Mouse (Mus musculus) limb, embryonic 13.5 days (tissue): ENCODE results near the gene BC053393. TPM values are rescaled to one million over a fixed set of nuclear protein-coding genes. Genes with fewer than 3 reads are reported as not detected.
"Not testable (repeated sequence)": the region's sequence is repeated elsewhere in the genome, so short reads cannot be mapped to it uniquely, and the experiment has no call there.

Source experiments
- ATAC-seq: fragments of 200-750 bp; cut with Nextera tagmentation; 2 replicates; pipeline ENCODE4 v1.8.0; 2017; ENCODE audit warnings: low read depth, moderate number of reproducible peaks, moderate TSS enrichment; ENCODE audit not compliant: low FRiP score
- H3K27ac ChIP-seq: fragments of 300-500 bp; sonication (generic); 2 replicates; pipeline ENCODE4 v1.5.1; 2015; ENCODE audit warnings: inconsistent platforms, mild to moderate bottlenecking, moderate library complexity
- H3K27me3 ChIP-seq: fragments of 300-500 bp; sonication (generic); 2 replicates; pipeline ENCODE4 v1.6.1; 2015; ENCODE audit warnings: mild to moderate bottlenecking, inconsistent platforms
- H3K36me3 ChIP-seq: fragments of 300-500 bp; sonication (generic); 2 replicates; pipeline ENCODE4 v1.6.1; 2015; ENCODE audit warnings: inconsistent platforms, mild to moderate bottlenecking, moderate library complexity
- H3K4me1 ChIP-seq: fragments of 300-500 bp; sonication (generic); 2 replicates; pipeline ENCODE4 v1.6.1; 2015; ENCODE audit warnings: inconsistent platforms
- H3K4me2 ChIP-seq: fragments of 300-500 bp; sonication (generic); replicated peaks from 2 replicates; pipeline ENCODE4 v1.6.1; 2015; ENCODE audit warnings: inconsistent platforms, mild to moderate bottlenecking, moderate library complexity
- H3K4me3 ChIP-seq: fragments of 300-500 bp; sonication (generic); 2 replicates; pipeline ENCODE4 v1.5.1; 2015; ENCODE audit warnings: moderate library complexity, mild to moderate bottlenecking, inconsistent platforms
- H3K9ac ChIP-seq: fragments of 300-500 bp; sonication (generic); 2 replicates; pipeline ENCODE4 v1.6.1; 2015; ENCODE audit warnings: mild to moderate bottlenecking, inconsistent platforms
- H3K9me3 ChIP-seq: fragments of 300-500 bp; sonication (generic); 2 replicates; pipeline ENCODE4 v1.6.1; 2016; ENCODE audit warnings: inconsistent platforms
- WGBS: fragments of 180-500 bp; shearing (Covaris S2); methylation state at CpG from one replicate; pipeline ENCODE4 v1.1.7; 2015; 5-methylcytosine and 5-hydroxymethylcytosine counted together
- polyA plus RNA-seq: library from polyadenylated mRNA; unstranded; fragments of >200 nt; fragmentation: Nextera tagmentation; extraction: Ambion mirVana; gene quantifications from 2 replicates; pipeline ENCODE4 v1.2.1, GENCODE M21; 2015

The BC053393 gene
- polyA plus RNA-seq, 1 experiment from 2014 or later, result not detected

DNA sequence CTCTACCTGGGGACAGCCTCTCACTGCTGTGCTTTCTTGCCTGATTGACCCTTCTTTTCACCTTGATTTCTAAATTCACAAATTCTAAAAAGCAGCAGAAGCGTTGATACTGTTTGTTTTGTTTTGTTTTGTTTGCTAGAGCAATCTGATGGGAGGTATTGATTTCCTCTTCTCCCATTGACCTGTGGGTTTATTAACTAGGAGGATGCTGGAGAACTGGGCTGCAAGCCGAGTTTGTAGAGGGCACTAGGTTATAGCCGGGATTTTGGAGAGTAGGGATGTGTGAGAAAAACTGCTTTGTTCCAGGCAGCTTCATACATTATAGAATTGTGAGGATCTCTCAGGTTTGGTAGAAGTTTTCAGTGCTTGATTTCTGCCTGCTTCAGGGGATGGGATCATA lies 9.1 kb downstream of the BC053393 start:
- Histone ChIP-seq H3K9ac (no peak overlapping the region), H3K4me3 (no peak overlapping the region), H3K27me3 (no peaks in the 10 kb centered on the region), H3K36me3 (no peaks in the 10 kb centered on the region), H3K4me2 (no peak overlapping the region), H3K9me3 (no peaks in the 10 kb centered on the region), H3K4me1 (no peaks in the 10 kb centered on the region), H3K27ac (no peak overlapping the region)
- no peak for ATAC-seq
- WGBS, result 77% methylated on average over 3 of the region's 3 CpGs

DNA sequence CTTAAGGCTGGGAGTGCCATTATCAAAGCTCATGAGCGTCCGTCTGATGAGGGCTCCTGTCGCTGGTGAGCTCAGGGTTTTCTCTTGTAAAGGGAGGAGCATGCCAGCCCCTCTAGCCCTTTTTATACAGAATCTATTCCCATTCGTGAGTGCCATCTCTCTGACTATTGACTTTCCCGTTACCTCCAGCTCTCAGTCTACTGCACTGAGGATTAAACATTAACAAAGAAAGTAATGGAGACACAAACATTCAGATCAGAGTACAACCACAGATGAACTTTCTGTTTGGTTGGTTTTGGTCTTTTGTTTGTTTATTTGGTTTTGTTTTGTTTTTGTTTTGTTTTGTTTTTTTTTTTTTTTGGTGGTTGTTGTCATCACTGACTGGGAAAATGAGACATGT lies 11.4 kb downstream of the BC053393 start:
- no peaks in the 10 kb centered on the region for H3K27me3 ChIP-seq
- H3K9me3 ChIP-seq, result no peaks in the 10 kb centered on the region
- H3K36me3 ChIP-seq, result no peaks in the 10 kb centered on the region
- no peak overlapping the region for H3K9ac ChIP-seq
- WGBS, result 88% methylated on average over 5 of the region's 5 CpGs
- H3K4me1 ChIP-seq, result no peaks in the 10 kb centered on the region
- H3K27ac ChIP-seq, result no peak overlapping the region
- ATAC-seq, result no peak
- no peak overlapping the region for H3K4me3 ChIP-seq
- no peak overlapping the region for H3K4me2 ChIP-seq

DNA sequence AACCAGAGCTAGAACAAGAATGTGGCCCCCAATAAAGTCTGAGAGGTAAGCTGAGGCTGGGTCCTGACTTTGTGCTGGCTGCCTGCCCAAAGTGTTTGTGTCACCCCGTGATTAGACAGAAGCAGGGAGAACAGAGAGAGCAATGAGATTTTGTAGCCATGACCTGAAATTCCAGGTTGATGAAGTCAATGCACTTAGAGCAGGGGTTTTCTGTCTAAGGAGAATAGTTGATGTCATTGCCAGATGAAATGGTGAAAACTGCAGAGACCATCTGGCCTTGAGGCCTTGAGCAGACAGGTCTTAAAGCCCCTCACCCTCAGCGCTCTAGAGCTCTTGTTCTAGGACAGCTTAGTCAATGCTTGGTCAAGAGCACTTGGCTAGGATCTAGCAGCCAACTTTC lies 21.1 kb downstream of the BC053393 start:
- H3K36me3 ChIP-seq, result no peaks in the 10 kb centered on the region
- 73% methylated on average over 2 of the region's 2 CpGs for WGBS
- H3K27me3 ChIP-seq, result no peaks in the 10 kb centered on the region
- H3K4me2 ChIP-seq, result no peak overlapping the region
- no peak for ATAC-seq
- H3K9me3 ChIP-seq, result no peaks in the 10 kb centered on the region
- no peak overlapping the region for H3K27ac ChIP-seq
- no peaks in the 10 kb centered on the region for H3K4me1 ChIP-seq
- H3K9ac ChIP-seq, result no peak overlapping the region
- H3K4me3 ChIP-seq, result no peak overlapping the region

DNA sequence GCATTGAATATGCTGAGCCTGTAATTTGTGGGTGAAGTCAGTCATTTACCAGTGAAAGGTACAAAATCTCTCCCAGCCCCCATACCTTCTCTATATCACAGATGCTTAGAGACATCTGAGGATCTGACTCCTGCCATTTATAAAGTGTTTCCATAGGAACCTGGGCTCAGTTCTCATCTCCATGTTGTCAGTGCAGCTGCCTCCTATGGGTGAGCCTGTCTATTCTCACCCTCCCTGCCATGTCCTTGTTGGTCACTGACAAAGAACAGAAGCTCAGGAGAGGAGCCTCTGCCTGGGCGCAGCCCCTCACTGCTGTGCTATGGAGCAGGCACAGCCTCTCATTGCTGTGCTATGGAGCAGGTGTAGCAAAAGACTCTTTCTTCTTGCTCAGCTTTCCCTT lies 48.6 kb downstream of the BC053393 start:
- Histone ChIP-seq H3K4me3 (no peak overlapping the region), H3K27ac (no peak overlapping the region), H3K27me3 (no peaks in the 10 kb centered on the region), H3K4me2 (no peak overlapping the region), H3K9me3 (no peaks in the 10 kb centered on the region), H3K36me3 (no peaks in the 10 kb centered on the region), H3K4me1 (no peaks in the 10 kb centered on the region), H3K9ac (no peak overlapping the region)
- ATAC-seq, result no peak
- WGBS, result 96% methylated on average over 1 of the region's 1 CpGs

DNA sequence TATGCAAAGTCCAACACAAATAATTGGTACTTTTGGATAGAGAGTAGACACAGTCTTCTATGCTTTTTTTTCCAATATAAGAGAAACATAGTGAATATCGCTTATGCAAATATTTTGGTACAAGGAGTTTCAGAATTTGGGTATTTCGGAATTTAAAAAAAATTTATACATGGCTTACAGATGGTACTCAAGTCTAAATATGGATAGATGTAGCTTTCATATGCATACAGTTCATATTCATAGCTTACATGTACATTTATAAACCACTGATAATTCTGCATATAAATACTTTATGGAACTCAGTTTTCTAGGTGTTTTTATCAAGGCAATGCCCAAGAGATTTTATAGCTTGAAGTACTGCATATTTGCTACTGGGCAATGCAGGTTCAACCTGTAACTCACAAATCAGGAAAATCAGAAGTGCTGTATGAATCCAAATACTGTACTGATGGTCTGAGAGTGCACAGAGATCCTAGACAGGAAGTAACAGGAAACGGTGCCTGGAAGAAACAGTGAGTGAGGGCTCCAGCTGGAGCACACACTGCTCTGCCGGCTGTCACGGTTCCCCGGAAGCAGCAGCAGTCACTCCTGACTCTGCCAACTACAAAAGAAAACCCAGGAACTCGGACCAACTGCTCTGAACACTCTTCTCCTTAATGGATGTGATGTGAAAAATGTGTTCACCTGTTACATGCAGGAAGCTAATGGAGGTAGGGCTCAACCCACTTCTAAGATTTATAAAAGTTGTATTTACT lies 49.3 kb downstream of the BC053393 start:
- 66% methylated on average over 7 of the region's 7 CpGs for WGBS
- no peaks in the 10 kb centered on the region for H3K9me3 ChIP-seq
- no peak for ATAC-seq
- H3K27me3 ChIP-seq, result no peaks in the 10 kb centered on the region
- H3K36me3 ChIP-seq, result no peaks in the 10 kb centered on the region
- no peak overlapping the region for H3K4me3 ChIP-seq
- no peak overlapping the region for H3K9ac ChIP-seq
- H3K27ac ChIP-seq, result no peak overlapping the region
- no peaks in the 10 kb centered on the region for H3K4me1 ChIP-seq
- H3K4me2 ChIP-seq, result no peak overlapping the region

DNA sequence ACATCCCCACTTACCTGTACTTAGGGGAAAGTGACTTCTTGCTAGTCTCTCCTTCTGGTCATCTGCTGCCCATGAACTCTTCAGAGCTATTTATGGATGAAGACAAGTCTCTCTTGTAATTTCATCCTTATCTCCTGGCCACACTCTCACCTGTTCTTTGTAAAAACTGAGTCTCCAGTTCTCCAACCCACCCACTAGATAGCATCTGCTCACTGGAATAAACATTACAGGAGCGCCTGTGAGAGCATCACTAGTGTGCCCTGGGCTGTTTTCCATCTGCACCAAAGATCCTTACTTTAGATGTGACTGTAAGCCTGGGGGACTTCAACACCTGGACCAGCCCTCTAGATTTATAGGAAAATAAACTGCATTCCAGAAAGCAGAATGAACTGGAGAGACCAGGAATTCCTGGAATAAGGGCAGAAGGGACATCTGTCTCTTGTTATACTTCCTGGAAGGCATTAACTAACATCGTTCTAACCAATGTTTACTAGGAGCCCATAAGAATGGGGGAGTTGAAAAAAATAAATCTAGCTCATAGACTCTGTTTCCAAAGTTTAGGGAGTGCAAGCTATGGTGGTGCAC lies 58.0 kb downstream of the BC053393 start, which contains the start of gene Dppa1:
TSS of gene Dppa1 (minus strand) at position 51 of the 585 bp plus-strand sequence.
- ATAC-seq, result peak; percentile 51; the same call in 1 of the 2 replicates

DNA sequence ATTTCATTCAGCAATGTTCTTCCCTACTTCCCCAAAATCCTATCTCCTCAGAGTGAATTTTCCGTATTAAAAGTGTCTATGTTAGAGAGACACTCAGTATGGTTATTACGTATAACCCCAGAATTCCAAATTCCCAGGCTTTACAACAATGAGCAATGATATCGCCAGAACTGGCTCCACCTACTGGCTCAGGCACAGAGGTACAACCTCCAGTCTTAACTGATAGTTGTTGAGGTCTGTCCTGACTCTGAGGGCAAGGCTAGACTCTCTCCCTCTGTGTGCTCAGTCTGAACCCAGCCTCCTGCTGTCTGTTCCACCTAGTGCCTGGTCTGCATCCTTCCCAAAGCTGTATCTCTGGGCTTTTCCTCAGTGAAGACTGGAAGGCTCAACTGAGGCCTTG lies 60.3 kb downstream of the BC053393 start:
- 27% methylated on average over 3 of the region's 3 CpGs for WGBS
- peak; percentile 19; the same call in 1 of the 2 replicates for ATAC-seq

More for the DNA sequence above, 58.0 kb downstream of the BC053393 start, which contains the start of gene Dppa1:
- no peaks in the 10 kb centered on the region for H3K27me3 ChIP-seq
- no peaks in the 10 kb centered on the region for H3K9me3 ChIP-seq
- no peaks in the 10 kb centered on the region for H3K36me3 ChIP-seq
- no peak within 1 kb of the TSS for H3K4me3 ChIP-seq
- no peak within 1 kb of the TSS for H3K9ac ChIP-seq
- peaks cover 7% of the 10 kb centered on the region; the same call in 1 of the 2 replicates for H3K4me1 ChIP-seq
- WGBS, result 19% methylated on average over 2 of the region's 2 CpGs
- no peak within 1 kb of the TSS for H3K27ac ChIP-seq
- no peak within 1 kb of the TSS for H3K4me2 ChIP-seq

DNA sequence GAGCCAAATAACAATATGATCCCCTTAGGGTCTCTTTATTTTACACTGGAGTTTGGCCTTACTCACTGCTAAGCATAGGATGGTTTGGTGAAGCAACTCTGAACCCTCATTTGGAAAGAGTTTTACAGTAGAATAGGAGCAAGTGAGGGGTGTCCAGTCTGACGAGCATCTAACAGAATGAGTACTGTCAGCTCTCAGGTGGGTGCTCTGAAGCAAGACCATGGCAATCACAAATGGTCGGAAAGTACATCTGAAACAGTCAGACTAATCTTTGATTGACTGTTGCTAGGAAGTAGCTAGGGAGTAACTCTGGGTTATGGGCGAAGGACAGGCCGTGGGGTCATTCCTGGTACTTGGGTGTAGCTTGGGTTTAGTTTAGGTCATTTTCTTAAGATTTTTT lies 64.2 kb downstream of the BC053393 start:
- 89% methylated on average over 4 of the region's 4 CpGs for WGBS
- H3K4me3 ChIP-seq, H3K9ac ChIP-seq, H3K4me2 ChIP-seq, H3K27ac ChIP-seq, ATAC-seq, H3K9me3 ChIP-seq, H3K4me1 ChIP-seq, H3K27me3 ChIP-seq, H3K36me3 ChIP-seq: not testable (repeated sequence)

More for the DNA sequence above, 60.3 kb downstream of the BC053393 start:
- H3K4me1 ChIP-seq, result peaks cover 7% of the 10 kb centered on the region; the same call in 1 of the 2 replicates
- no peaks in the 10 kb centered on the region for H3K9me3 ChIP-seq
- no peaks in the 10 kb centered on the region for H3K36me3 ChIP-seq
- no peak overlapping the region for H3K4me2 ChIP-seq
- H3K9ac ChIP-seq, result no peak overlapping the region
- no peaks in the 10 kb centered on the region for H3K27me3 ChIP-seq
- H3K4me3 ChIP-seq, result no peak overlapping the region
- no peak overlapping the region for H3K27ac ChIP-seq

DNA sequence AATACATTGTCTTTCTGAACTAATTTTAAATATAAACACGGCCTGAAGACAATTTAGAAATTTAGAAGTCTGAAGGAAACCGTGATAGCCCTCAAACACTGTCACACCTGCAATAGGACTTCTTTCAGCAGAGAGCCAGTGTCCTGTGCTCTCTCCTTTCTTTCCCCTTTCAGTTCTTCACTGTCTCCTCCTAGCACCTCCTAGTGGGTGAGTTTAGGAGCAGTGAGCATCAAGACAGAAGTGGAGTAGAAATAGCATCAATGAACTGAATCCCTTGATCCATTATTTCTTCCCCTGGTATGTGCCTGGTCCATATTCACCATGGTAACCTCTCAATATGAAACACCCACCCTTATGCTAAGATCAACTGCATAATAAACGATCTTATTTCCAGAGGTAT lies 65.2 kb downstream of the BC053393 start:
- H3K9me3 ChIP-seq, result no peaks in the 10 kb centered on the region
- H3K27me3 ChIP-seq, result no peaks in the 10 kb centered on the region
- H3K9ac ChIP-seq, result no peak overlapping the region
- WGBS, result 82% methylated on average over 3 of the region's 3 CpGs
- no peaks in the 10 kb centered on the region for H3K4me1 ChIP-seq
- ATAC-seq, result no peak
- H3K36me3 ChIP-seq, result no peaks in the 10 kb centered on the region
- no peak overlapping the region for H3K27ac ChIP-seq
- no peak overlapping the region for H3K4me2 ChIP-seq
- no peak overlapping the region for H3K4me3 ChIP-seq

Other genes with a start within 250 kb of the BC053393 start
- gene Itk, start 182.0 kb upstream of the BC053393 start, polyA plus RNA-seq, result 0.04 and 0.10 TPM in 2 replicates
- gene Fam71b, start 175.0 kb upstream of the BC053393 start, polyA plus RNA-seq, result not detected in 2 replicates
- 83.4 and 92.5 TPM in 2 replicates for gene Med7, start 134.6 kb upstream of the BC053393 start, polyA plus RNA-seq
- gene Havcr2, start 116.6 kb upstream of the BC053393 start, polyA plus RNA-seq, result 0.17 TPM in 1 of 2 replicates, not detected in the other
- gene Gm12169, start 47.3 kb upstream of the BC053393 start, polyA plus RNA-seq, result not detected in 2 replicates
- gene Dppa1, start 57.7 kb downstream of the BC053393 start, polyA plus RNA-seq, result 0.47 TPM in 1 of 2 replicates, not detected in the other
- 0.09 TPM in 1 of 2 replicates, not detected in the other for gene Timd2, start 135.5 kb downstream of the BC053393 start, polyA plus RNA-seq
- gene Havcr1, start 163.5 kb downstream of the BC053393 start, polyA plus RNA-seq, result 0.20 and 0.36 TPM in 2 replicates
- 0.13 and 0.17 TPM in 2 replicates for gene Timd4, start 239.3 kb downstream of the BC053393 start, polyA plus RNA-seq